Mouse (Mus musculus): Measurements from ENCODE around the gene Havcr1. TPM values are rescaled to one million over a fixed set of nuclear protein-coding genes. Genes with fewer than 3 reads are reported as not detected.
"Not testable (repeated sequence)": the region's sequence is repeated elsewhere in the genome, so short reads cannot be mapped to it uniquely, and the experiment has no call there.

Havcr1 gene
- not detected for total RNA-seq (2021)
- long read RNA-seq, experiment 1 = 0 reads
- long read RNA-seq, experiment 2 = 0 reads

DNA sequence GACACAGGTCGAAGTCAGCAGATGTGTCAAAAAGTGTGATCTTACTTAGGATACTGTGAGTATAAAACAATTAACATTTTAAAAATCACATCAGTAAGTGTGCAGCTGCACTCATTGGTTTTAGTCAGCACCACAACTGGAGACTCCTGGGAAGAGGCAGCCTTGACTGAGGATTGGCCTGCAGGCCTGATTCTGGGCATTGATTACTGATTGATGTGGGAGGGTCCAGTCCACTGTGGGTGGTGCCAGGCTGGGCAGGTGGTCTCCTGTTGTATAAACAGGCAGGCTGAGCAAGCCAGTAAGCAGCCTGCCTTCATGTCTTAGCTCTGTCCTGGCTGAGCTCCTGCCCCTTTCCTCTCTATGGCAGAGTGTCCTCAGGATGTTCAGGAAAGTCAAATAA, at the start of gene Havcr1:
Gene Havcr1 (plus strand): TSS at position 5 of the 400 bp plus-strand sequence.
- not testable (repeated sequence) for DNase-seq (ENCODE audit: low spot score in 2 of 2); H3K27ac ChIP-seq; H3K4me3 ChIP-seq

DNA sequence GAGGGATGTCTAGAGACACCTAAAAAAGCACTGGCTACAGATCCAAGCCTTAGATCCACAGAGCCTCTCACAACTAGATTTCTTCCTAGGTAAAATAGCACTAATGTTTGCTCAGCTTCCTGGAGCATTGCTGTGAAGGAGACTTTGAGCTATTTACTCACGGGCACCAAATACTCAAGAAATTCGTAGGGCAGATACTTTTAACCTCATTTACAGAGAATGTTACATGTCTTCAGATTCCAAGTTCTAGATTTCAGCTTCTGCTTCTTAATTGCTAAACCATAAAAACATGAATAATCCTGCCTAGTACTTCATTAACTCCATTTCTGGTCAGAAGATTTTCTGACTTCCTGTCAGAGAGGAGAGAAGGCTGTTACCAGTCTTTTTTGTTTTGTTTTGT, 44.7 kb upstream of the Havcr1 start:
- Histone ChIP-seq H3K27ac (no peak overlapping the region), H3K4me3 (no peak overlapping the region)
- no peak for DNase-seq (ENCODE audit: low spot score in 2 of 2)
- TF ChIP-seq CTCF (conservative IDR thresholded peaks at IDR 0.05) = no peak

DNA sequence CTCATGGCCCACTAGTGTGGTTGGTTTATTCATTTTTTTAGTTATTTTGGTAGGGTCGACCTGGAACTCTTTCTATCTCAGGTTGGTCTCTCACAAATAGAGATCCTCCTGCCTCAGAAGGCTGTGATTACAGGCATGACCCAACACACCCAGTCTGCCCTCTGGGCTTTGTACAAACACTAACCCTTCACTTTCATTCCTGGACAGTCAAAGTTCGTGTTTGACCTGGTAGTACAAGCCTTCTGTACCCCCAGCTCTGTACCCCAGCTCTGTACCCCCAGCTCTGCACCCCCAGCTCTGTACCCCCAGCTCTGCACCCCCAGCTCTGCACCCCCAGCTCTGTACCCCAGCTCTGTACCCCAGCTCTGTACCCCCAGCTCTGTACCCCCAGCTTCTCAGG, 39.0 kb upstream of the Havcr1 start:
- not testable (repeated sequence) for DNase-seq (ENCODE audit: low spot score in 2 of 2); H3K27ac ChIP-seq; H3K4me3 ChIP-seq

DNA sequence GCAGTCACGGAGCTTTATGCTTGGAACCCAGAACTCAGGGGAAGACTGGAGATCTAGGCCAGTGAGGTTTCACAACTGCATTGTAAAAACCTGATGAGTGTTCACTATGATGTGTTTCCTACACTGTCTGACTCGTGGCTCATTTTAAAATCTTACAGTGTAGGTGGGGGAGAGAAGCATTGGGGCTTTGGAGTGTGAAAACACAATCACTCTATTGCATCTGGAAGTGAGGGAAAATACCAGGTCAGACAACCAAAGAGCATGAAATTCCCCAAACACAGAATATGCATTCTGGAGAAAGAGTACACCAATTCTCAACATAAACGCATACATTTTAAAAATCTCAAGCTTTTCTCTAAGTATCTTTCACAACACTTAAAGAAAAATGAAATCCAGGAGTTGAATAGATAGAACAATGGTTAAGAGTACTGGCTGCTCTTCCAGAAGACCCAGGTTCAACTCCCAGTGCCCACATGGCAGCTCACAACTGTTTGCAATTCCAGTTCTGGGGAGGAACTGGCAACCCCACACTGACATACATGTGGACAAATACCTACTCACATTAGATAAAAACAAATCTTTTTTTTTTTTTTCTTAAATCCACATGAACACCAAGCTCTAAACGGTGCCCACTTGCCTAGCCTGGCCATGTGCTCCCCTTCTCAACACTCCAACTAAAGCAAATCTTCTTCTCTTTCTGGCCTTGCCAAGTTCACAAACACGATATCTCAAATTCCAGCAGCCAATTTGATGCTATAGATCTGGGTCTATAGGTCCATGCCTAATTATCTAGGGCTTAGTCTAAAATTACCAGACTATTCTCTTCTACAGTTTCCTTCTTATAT, 37.2 kb upstream of the Havcr1 start:
- Histone ChIP-seq H3K27ac (no peak overlapping the region), H3K4me3 (no peak overlapping the region)
- no peak for DNase-seq (ENCODE audit: low spot score in 2 of 2)
- TF ChIP-seq CTCF (conservative IDR thresholded peaks at IDR 0.05) = no peak

DNA sequence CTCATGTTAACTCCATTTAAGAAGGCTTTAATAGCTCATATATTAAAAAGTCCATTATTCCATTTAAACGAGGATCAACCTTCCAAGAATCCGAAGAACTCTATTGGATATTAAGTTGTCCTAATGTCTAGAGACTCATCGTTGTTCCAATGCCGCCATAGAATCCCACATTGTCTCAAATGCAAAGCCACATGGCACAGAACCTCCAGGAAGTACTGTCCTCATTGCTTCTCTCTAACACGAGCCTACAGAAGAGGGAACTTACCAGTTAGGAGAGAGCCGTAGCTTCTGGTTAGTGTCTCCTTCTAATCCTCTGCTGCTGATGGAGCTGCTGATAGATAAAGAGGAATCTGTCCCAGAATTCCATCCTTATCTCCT, 36.6 kb upstream of the Havcr1 start:
- no peak overlapping the region for H3K4me3 ChIP-seq
- no peak for TF ChIP-seq CTCF (conservative IDR thresholded peaks at IDR 0.05)
- H3K27ac ChIP-seq = no peak overlapping the region
- DNase-seq (ENCODE audit: low spot score in 2 of 2) = no peak

DNA sequence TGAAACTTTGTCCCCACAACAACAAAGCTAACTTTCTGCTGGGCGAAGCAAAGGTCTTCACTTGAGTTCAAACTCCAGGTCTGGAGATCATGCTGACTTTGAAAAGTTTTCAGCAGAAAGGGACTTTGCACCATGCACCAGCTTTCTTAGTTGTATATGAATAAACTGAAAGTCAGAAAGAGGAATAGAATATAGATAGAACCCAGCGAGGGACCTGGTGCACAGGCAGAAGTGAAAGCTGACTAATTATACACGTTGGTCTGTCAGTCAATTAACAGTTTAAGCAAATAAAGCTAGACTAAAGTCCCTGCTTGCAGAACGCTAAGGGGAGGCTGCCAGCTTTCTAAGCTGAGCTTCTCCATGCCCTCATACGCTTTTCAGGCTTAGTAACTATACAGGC, 36.0 kb upstream of the Havcr1 start:
- H3K27ac ChIP-seq = no peak overlapping the region
- no peak overlapping the region for H3K4me3 ChIP-seq
- DNase-seq (ENCODE audit: low spot score in 2 of 2) = no peak
- no peak for TF ChIP-seq CTCF (conservative IDR thresholded peaks at IDR 0.05)

DNA sequence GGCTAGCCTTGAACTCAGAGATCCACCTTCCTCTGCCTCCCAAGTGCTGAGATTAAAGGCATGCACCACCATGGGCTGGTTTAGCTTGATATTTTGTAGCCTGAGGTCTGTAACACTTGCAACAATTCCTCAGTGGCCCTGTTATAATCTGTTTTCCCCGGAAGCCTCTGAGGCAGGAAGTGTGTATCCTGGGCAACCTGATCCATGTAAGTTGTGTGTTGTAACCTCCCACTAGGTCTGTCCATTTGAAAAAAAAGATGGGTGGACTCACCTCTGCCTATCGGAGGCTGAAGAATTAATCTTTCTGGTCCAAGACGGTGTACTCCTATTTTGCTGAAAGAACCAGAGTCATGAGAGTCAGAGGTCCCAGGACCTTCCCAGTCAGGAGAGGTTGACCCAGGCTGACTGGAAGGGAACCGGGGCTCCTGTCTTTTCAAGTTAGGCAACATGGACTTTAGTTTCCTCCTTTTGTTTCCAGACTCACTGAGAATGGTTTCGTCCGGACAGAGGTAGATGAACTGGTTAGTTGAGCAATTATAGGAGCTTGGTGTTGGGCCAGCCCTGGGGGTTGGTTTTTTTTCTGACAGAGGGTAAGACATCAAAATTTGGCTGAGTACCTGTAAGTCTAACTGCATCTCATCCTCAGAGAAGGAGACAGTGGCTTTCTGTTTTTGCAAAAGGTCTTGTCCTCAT, 28.1 kb upstream of the Havcr1 start, which contains the start of gene Timd2:
Gene Timd2 (minus strand): TSS at position 398 of the 693 bp plus-strand sequence.
- no peak within 1 kb of the TSS for H3K27ac ChIP-seq
- no peak for TF ChIP-seq CTCF (conservative IDR thresholded peaks at IDR 0.05)
- no peak within 1 kb of the TSS for H3K4me3 ChIP-seq
- no peak for DNase-seq (ENCODE audit: low spot score in 2 of 2)

DNA sequence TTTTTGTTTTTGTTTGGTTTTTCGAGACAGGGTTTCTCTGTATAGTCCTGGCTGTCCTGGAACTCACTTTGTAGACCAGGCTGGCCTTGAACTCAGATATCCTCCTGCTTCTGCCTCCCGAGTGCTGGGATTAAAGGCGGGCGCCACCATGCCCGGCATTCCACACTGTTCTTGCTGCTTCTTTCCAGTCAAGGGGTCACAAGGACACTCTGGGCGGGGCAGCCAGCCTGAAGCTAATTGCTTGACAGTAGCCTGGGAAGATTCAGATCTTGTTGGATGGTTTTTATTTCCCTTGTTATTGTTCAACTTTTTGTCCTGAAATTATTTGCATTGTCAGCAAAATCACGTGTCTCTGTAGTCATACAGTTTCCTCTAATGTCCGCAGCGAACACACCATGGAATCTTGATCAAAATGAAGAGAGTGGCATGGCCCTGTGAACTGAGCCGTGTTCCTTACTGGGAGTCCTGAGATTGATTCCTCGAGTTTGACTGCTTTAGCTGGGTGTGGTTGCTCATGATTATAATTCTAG, 3.3 kb upstream of the Havcr1 start:
- H3K4me3 ChIP-seq = no peak overlapping the region
- no peak for TF ChIP-seq CTCF (conservative IDR thresholded peaks at IDR 0.05)
- no peak for DNase-seq (ENCODE audit: low spot score in 2 of 2)
- H3K27ac ChIP-seq = no peak overlapping the region

DNA sequence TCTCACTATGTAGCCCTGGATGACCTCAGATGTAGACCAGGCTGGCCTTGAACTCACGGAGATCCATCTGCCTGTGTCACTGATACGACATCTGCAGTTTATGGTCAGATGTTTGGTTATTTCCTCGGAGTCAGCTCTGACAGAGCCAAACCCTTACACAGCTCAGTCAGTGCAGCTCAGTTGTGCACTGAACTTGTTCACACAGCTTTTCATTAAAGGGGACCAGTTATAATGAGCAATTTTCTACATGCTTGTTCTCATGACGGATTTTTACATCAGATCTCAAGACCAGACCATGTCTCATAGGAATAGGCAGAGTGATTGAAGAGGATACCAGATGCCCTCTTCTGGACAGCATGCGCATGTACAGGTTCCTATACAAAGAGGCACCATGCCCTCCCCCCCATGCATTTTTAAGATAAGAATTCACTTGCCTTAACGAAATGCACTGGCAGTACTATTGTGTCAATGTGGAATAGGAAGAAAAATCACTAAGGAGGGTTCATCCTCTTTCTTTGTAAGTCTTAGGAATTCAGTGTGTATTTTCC, 1.6 kb upstream of the Havcr1 start:
- H3K27ac ChIP-seq = no peak overlapping the region
- H3K4me3 ChIP-seq = no peak overlapping the region
- TF ChIP-seq CTCF (conservative IDR thresholded peaks at IDR 0.05) = peak; percentile 81
- no peak for DNase-seq (ENCODE audit: low spot score in 2 of 2)

DNA sequence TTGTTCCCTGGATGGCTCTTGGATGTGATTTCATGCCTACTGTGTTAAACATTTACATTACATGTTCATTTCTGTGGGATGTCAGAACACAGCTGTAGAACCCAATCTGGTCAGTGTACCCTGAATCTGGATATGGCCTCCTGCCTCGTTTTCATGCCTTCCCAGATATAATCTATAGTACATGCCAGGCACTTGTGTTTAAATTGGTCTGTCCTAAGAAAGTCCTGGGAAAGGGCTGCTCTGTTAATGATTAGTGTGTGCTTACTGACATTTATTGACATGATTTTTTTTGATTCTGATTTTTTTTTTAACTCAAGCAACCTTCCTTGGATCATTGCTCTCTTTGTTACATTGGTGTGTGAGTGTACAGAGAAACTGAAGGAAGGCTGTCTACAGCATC, 263 bp upstream of the Havcr1 start:
- Histone ChIP-seq H3K4me3 (no peak overlapping the region), H3K27ac (no peak overlapping the region)
- DNase-seq (ENCODE audit: low spot score in 2 of 2) = no peak
- no peak for TF ChIP-seq CTCF (conservative IDR thresholded peaks at IDR 0.05)

DNA sequence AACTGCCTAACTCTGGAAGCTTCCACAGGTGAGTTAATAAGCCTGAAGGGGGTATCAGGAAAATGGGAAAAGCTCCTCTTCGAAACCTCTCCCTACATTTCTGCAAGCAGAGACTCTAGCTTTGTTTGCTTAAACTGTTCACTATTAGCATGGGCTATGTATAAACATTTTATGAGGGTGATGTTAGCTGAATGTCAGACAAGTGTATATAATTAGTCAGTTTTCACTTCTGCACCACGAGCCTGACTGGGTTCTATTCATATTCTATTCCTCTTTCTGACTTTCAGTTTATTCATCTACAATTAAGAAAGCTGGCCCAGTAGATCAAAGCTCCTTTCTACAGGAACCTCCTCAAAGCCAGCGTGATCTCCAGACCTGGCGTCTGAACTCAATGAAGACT, 4.6 kb downstream of the Havcr1 start:
- H3K4me3 ChIP-seq = no peak overlapping the region
- DNase-seq (ENCODE audit: low spot score in 2 of 2) = no peak
- no peak overlapping the region for H3K27ac ChIP-seq
- no peak for TF ChIP-seq CTCF (conservative IDR thresholded peaks at IDR 0.05)

DNA sequence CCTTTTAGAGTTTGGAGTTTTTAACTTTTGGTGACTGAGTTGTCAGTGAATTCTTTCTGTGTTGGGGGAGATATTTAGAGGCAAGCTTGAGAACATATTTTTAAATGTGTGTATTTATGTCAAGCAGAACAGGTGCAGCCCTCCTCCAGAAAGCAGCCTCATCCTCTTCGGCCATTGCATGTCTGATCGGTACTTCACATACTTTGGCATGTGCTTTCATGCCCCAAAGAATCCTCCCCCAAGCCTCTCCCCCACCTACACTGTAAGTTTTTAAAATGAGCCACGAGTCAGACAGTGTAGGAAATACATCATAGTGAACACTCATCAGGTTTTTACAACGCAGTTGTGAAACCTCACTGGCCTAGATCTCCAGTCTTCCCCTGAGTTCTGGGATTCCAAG, 6.0 kb downstream of the Havcr1 start:
- Histone ChIP-seq H3K4me3 (no peak overlapping the region), H3K27ac (no peak overlapping the region)
- no peak for TF ChIP-seq CTCF (conservative IDR thresholded peaks at IDR 0.05)
- DNase-seq (ENCODE audit: low spot score in 2 of 2) = no peak

DNA sequence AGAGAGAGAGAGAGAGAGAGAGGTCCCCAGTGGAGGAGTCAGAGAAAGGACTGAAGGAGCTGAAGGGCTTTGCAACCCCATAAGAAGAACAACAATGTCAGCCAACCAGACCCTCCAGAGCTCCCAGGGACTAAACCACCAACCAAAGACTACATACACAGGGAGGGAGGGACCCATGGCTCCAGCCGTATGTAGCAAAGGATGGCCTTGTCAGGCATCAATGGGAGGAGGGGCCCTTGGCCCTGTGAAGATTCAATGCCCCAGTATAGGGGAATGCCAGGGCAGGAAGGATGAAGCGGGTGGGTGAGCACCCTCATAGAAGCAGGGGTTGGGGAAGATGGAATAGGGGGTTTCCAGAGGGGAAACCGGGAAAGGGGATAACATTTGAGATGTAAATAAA, 6.8 kb downstream of the Havcr1 start:
- no peak overlapping the region for H3K4me3 ChIP-seq
- no peak for DNase-seq (ENCODE audit: low spot score in 2 of 2)
- H3K27ac ChIP-seq = no peak overlapping the region
- TF ChIP-seq CTCF (conservative IDR thresholded peaks at IDR 0.05) = no peak

Measured in layer of hippocampus, adult 2 months (tissue).